Mouse (Mus musculus): ENCODE measurements around the gene Apba2. TPM values are rescaled to one million over a fixed set of nuclear protein-coding genes. Genes with fewer than 3 reads are reported as not detected.

Apba2 gene
- polyA plus RNA-seq, 1 experiment from 2014 or later = 178 TPM

GRCm38 (mm10) chr7:64776708-64777489 lies 275.4 kb downstream of the Apba2 start:
- no peak for ATAC-seq (ENCODE audit: low FRiP score)
- no peaks in the 10 kb centered on the region; the same call in 1 of the 2 replicates for H3K36me3 ChIP-seq
- 83% methylated on average over 13 of the region's 13 CpGs for WGBS

DNA sequence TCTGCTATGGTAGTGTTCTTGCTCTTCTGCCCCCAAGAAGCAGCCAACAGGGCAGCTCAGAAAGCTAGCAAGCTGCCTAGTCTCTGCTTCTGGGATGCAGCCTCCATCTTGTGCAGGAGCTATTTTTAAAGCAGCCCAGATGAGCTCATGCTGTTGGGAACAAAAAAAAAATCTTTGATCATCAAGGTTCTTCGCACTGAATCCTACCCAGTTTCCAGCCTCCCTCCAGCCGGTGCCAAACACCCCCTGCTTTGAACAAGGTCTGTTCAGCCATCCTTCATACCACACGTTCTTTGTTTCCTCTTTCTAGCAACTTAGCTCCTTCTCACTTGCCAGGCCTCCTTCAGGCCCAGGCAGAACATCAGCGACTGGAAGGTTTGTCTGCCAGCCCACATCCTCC lies 278.0 kb downstream of the Apba2 start:
- Histone ChIP-seq H3K9me3 (replicated peaks) (no peaks in the 10 kb centered on the region), H3K4me2 (no peak overlapping the region), H3K27me3 (replicated peaks) (no peaks in the 10 kb centered on the region), H3K9ac (replicated peaks) (no peak overlapping the region), H3K36me3 (no peaks in the 10 kb centered on the region; the same call in 1 of the 2 replicates), H3K27ac (replicated peaks) (0 out of 2 replicates have a peak overlapping the region, but pooled peaks have one; percentile 18), H3K4me3 (replicated peaks) (no peak overlapping the region), H3K4me1 (peaks cover 23% of the 10 kb centered on the region)
- ATAC-seq (ENCODE audit: low FRiP score) = no peak
- 82% methylated on average over 4 of the region's 4 CpGs for WGBS

More at GRCm38 (mm10) chr7:64776708-64777489, 275.4 kb downstream of the Apba2 start:
- peaks cover 23% of the 10 kb centered on the region for H3K4me1 ChIP-seq
- no peak overlapping the region for H3K9ac ChIP-seq (replicated peaks)
- no peak overlapping the region for H3K4me2 ChIP-seq
- no peak overlapping the region for H3K27ac ChIP-seq (replicated peaks)
- H3K27me3 ChIP-seq (replicated peaks) = no peaks in the 10 kb centered on the region
- no peaks in the 10 kb centered on the region for H3K9me3 ChIP-seq (replicated peaks)
- no peak overlapping the region for H3K4me3 ChIP-seq (replicated peaks)

- peaks cover 18% of the 10 kb centered on the region for H3K4me1 ChIP-seq
Measured at GRCm38 (mm10) chr7:64785040-64785439, 283.5 kb downstream of the Apba2 start.

DNA sequence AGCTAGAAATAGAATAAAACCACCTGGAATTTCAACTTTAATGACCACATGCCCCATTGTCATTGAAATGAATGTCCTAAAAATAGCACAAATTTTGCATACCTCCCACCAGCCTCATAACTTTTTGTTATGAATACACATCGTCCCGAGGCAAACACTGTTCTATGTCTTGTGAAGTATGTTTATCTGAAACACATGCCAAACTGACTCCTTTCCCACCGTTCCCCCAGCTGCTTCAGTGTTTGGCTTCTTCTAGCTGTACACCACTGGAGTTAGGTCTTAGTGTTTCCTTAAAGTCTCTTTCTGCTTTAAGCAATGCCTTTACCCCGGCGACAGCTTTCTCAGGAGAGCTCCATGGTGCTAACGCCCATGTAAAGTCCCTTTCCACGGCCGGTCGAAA lies 289.6 kb downstream of the Apba2 start:
- no peak overlapping the region for H3K4me2 ChIP-seq
- H3K9ac ChIP-seq (replicated peaks) = no peak overlapping the region
- H3K27me3 ChIP-seq (replicated peaks) = no peaks in the 10 kb centered on the region
- no peaks in the 10 kb centered on the region for H3K9me3 ChIP-seq (replicated peaks)
- no peak for ATAC-seq (ENCODE audit: low FRiP score)
- no peak overlapping the region for H3K27ac ChIP-seq (replicated peaks)
- H3K4me3 ChIP-seq (replicated peaks) = no peak overlapping the region
- no peaks in the 10 kb centered on the region for H3K36me3 ChIP-seq
- 65% methylated on average over 9 of the region's 9 CpGs for WGBS
- H3K4me1 ChIP-seq = peaks cover 4% of the 10 kb centered on the region; the same call in 1 of the 2 replicates

More at GRCm38 (mm10) chr7:64785040-64785439, 283.5 kb downstream of the Apba2 start:
- Histone ChIP-seq H3K4me2 (no peak overlapping the region), H3K9ac (replicated peaks) (no peak overlapping the region), H3K36me3 (no peaks in the 10 kb centered on the region), H3K4me3 (replicated peaks) (no peak overlapping the region), H3K9me3 (replicated peaks) (no peaks in the 10 kb centered on the region), H3K27ac (replicated peaks) (no peak overlapping the region), H3K27me3 (replicated peaks) (no peaks in the 10 kb centered on the region)
- 36% methylated on average over 3 of the region's 3 CpGs for WGBS
- no peak for ATAC-seq (ENCODE audit: low FRiP score)

DNA sequence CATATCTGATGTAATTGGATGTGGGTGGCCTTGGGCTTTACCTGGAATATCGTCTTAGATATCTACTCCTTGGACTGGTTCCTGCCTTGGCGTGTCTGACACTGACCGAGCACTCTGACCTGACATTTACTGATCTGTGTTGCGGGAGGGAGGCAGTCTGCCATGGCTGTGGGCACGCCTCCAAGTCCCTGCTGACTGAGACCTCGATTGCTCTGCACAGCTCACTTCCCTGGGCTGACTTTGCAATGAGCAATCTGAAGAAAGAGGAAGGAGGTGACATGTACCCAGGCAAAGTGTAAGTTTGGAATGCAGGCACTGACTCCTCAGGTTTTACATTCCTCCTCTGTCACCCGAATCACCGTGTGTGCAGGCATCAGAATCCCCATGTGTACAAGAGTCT lies 290.5 kb downstream of the Apba2 start:
- H3K27me3 ChIP-seq (replicated peaks) = no peaks in the 10 kb centered on the region
- no peaks in the 10 kb centered on the region for H3K9me3 ChIP-seq (replicated peaks)
- no peak overlapping the region for H3K27ac ChIP-seq (replicated peaks)
- no peak overlapping the region for H3K4me2 ChIP-seq
- 68% methylated on average over 8 of the region's 8 CpGs for WGBS
- 0 out of 2 replicates have a peak, but pooled peaks have one; percentile 38 for ATAC-seq (ENCODE audit: low FRiP score)
- H3K4me1 ChIP-seq = peaks cover 4% of the 10 kb centered on the region; the same call in 1 of the 2 replicates
- H3K4me3 ChIP-seq (replicated peaks) = no peak overlapping the region
- no peak overlapping the region for H3K9ac ChIP-seq (replicated peaks)
- no peaks in the 10 kb centered on the region for H3K36me3 ChIP-seq

DNA sequence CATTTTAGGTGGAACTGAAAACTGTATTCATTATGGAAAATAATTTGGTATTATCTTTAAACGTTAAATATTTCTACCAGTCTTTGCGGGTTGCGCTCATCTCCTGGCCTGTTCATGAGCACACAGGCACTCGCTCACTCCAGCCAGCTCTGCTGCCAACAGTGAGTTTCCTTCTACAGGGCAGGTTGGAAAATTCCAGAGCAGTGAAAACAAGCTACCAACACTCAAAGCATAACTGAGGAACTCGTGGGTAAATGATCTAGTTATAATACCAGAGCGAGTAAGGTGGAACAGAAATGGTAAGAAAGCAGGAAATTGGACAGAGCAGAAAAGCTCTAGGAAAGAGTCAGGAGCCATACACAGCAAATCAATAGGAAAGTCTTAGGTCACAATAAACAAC lies 294.0 kb downstream of the Apba2 start:
- Histone ChIP-seq H3K4me2 (no peak overlapping the region), H3K27ac (replicated peaks) (no peak overlapping the region), H3K4me3 (replicated peaks) (no peak overlapping the region), H3K9me3 (replicated peaks) (no peaks in the 10 kb centered on the region), H3K36me3 (no peaks in the 10 kb centered on the region), H3K9ac (replicated peaks) (no peak overlapping the region), H3K4me1 (peaks cover 4% of the 10 kb centered on the region; the same call in 1 of the 2 replicates), H3K27me3 (replicated peaks) (no peaks in the 10 kb centered on the region)
- 84% methylated on average over 6 of the region's 6 CpGs for WGBS
- ATAC-seq (ENCODE audit: low FRiP score) = no peak

Other genes with a start within 250 kb of the Apba2 start
- gene Mtmr10, start 214.1 kb upstream of the Apba2 start, polyA plus RNA-seq (2015; fragmentation: Nextera tagmentation; extraction: Ambion mirVana) = 12.2 and 13.4 TPM in 2 replicates
- 5.3 and 6.3 TPM in 2 replicates for gene Fan1, start 127.6 kb upstream of the Apba2 start, polyA plus RNA-seq (2015; fragmentation: Nextera tagmentation; extraction: Ambion mirVana)
- 25.2 and 29.6 TPM in 2 replicates for gene Mphosph10, start 109.4 kb upstream of the Apba2 start, polyA plus RNA-seq (2015; fragmentation: Nextera tagmentation; extraction: Ambion mirVana)
- 50.8 and 55.9 TPM in 2 replicates for gene Mcee, start 109.1 kb upstream of the Apba2 start, polyA plus RNA-seq (2015; fragmentation: Nextera tagmentation; extraction: Ambion mirVana)

Measured in neural tube, embryonic 15.5 days (tissue).